Mouse (Mus musculus): ENCODE measurements around the gene Map2k5. TPM values are rescaled to one million over a fixed set of nuclear protein-coding genes. Genes with fewer than 3 reads are reported as not detected.

Gene Map2k5
- polyA plus RNA-seq, 1 experiment from 2014 or later: 22.8 TPM

DNA sequence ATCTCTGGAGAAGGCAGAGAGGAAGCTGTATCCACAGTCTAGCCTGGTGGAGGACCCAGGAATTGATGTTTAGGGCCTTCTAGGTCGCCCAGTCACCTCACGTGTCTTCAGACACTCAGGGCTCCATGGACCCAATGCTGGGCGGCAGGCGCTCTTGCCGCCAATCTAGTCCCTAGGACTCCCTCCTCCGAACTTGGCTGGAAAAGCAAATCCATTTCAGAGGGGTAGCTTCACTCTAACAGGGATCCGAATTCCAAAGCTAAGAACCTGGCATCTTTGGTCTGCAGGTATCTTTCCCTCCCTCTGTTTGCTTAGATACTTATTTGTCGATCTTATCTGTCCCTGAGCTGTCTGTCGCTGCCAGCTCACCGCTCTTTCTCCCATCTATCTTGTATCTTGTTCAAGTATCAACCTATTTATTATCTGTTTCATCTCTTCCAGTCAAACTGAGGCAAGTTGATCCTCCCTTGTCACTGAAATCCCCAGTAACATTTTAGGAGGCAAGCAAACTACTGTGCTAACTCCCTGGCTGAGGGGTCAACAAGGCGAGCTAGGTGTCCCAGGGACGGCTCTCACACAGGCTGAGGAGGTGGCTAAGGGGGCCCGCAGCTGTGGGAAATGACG is 229.8 kb downstream of the Map2k5 start:
- H3K36me3 ChIP-seq (ENCODE audit: control insufficient read depth, insufficient read depth, low read length): no peaks in the 10 kb centered on the region
- H3K4me1 ChIP-seq (ENCODE audit: control insufficient read depth, insufficient read depth, low read length): peaks cover 39% of the 10 kb centered on the region
- H3K27me3 ChIP-seq (replicated peaks; ENCODE audit: control insufficient read depth, insufficient read depth, low read length): peaks cover 100% of the 10 kb centered on the region
- 4% methylated on average over 14 of the region's 14 CpGs for WGBS
- no peak overlapping the region for H3K9ac ChIP-seq (ENCODE audit: low read depth, low read length)
- ATAC-seq: no peak
- no peak overlapping the region for H3K27ac ChIP-seq (ENCODE audit: low read length)
- H3K4me2 ChIP-seq (ENCODE audit: low read depth, low read length): no peak overlapping the region
- H3K9me3 ChIP-seq (ENCODE audit: control insufficient read depth, low read length): no peaks in the 10 kb centered on the region
- H3K4me3 ChIP-seq (ENCODE audit: low read length): no peak overlapping the region

DNA sequence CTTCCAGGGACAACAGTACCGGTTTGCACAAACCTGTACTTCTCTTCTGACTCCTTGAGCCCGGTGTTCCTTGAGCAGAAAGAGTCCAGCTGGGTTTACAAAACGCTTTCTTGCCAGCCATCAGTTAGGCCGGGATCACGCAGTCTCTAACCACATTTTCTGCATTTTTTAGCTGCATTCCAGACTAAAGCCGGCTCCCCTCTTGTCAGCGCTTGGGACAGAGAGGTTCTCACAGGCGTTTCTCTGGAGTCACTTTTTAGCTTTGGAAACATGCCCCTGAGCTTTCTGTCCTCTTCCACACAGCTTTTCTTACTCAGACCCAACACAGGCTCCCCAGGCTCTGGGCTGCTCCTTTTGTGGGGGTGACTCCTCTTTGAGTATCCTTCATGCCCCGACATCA is 230.4 kb downstream of the Map2k5 start:
- H3K4me2 ChIP-seq (ENCODE audit: low read depth, low read length): no peak overlapping the region
- no peak overlapping the region for H3K9ac ChIP-seq (ENCODE audit: low read depth, low read length)
- ATAC-seq: no peak
- H3K4me1 ChIP-seq (ENCODE audit: control insufficient read depth, insufficient read depth, low read length): peaks cover 42% of the 10 kb centered on the region
- H3K36me3 ChIP-seq (ENCODE audit: control insufficient read depth, insufficient read depth, low read length): no peaks in the 10 kb centered on the region
- WGBS: under 1% methylated on average over 9 of the region's 9 CpGs
- no peak overlapping the region for H3K27ac ChIP-seq (ENCODE audit: low read length)
- no peaks in the 10 kb centered on the region for H3K9me3 ChIP-seq (ENCODE audit: control insufficient read depth, low read length)
- peaks cover 100% of the 10 kb centered on the region for H3K27me3 ChIP-seq (replicated peaks; ENCODE audit: control insufficient read depth, insufficient read depth, low read length)
- peak overlapping the region; percentile 35; the same call in 1 of the 2 replicates for H3K4me3 ChIP-seq (ENCODE audit: low read length)

DNA sequence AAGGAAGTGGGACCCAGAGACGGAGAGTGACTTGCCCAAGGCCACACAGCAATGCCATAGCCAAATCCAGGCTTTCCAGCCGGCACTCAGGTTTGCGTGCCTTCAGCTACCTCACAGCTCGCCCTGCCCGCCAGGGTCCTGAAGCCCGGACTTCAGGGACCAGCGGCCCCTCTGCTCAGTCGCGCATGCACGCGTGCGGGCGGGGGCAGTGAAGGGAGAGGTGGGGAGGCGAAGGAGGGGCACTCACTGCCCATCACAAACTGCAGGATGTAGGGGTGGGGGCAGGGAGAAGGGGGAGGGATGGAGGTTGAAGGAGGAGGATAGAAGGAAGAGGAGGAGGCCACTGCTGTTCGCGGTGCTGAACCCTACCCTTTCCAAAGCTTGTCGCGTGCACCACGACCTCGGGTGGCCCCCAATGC is 230.8 kb downstream of the Map2k5 start:
- Histone ChIP-seq H3K4me1 (ENCODE audit: control insufficient read depth, insufficient read depth, low read length) (peaks cover 42% of the 10 kb centered on the region), H3K4me3 (ENCODE audit: low read length) (peak overlapping the region; percentile 35), H3K36me3 (ENCODE audit: control insufficient read depth, insufficient read depth, low read length) (no peaks in the 10 kb centered on the region), H3K9me3 (ENCODE audit: control insufficient read depth, low read length) (no peaks in the 10 kb centered on the region), H3K27me3 (replicated peaks; ENCODE audit: control insufficient read depth, insufficient read depth, low read length) (peaks cover 100% of the 10 kb centered on the region), H3K27ac (ENCODE audit: low read length) (no peak overlapping the region), H3K9ac (ENCODE audit: low read depth, low read length) (no peak overlapping the region), H3K4me2 (ENCODE audit: low read depth, low read length) (peak overlapping the region; percentile 33)
- 2% methylated on average over 20 of the region's 20 CpGs for WGBS
- no peak for ATAC-seq

- Histone ChIP-seq H3K9me3 (ENCODE audit: control insufficient read depth, low read length) (no peaks in the 10 kb centered on the region), H3K4me2 (ENCODE audit: low read depth, low read length) (peak overlapping the region; percentile 33), H3K4me1 (ENCODE audit: control insufficient read depth, insufficient read depth, low read length) (peaks cover 42% of the 10 kb centered on the region), H3K4me3 (ENCODE audit: low read length) (peak overlapping the region; percentile 35), H3K27me3 (replicated peaks; ENCODE audit: control insufficient read depth, insufficient read depth, low read length) (peaks cover 100% of the 10 kb centered on the region), H3K36me3 (ENCODE audit: control insufficient read depth, insufficient read depth, low read length) (no peaks in the 10 kb centered on the region), H3K9ac (ENCODE audit: low read depth, low read length) (no peak overlapping the region), H3K27ac (ENCODE audit: low read length) (no peak overlapping the region)
- ATAC-seq: no peak
- 2% methylated on average over 46 of the region's 46 CpGs for WGBS
These were observed 231.4 kb downstream of the Map2k5 start for GRCm38 (mm10) chr9:63146126-63146855.

DNA sequence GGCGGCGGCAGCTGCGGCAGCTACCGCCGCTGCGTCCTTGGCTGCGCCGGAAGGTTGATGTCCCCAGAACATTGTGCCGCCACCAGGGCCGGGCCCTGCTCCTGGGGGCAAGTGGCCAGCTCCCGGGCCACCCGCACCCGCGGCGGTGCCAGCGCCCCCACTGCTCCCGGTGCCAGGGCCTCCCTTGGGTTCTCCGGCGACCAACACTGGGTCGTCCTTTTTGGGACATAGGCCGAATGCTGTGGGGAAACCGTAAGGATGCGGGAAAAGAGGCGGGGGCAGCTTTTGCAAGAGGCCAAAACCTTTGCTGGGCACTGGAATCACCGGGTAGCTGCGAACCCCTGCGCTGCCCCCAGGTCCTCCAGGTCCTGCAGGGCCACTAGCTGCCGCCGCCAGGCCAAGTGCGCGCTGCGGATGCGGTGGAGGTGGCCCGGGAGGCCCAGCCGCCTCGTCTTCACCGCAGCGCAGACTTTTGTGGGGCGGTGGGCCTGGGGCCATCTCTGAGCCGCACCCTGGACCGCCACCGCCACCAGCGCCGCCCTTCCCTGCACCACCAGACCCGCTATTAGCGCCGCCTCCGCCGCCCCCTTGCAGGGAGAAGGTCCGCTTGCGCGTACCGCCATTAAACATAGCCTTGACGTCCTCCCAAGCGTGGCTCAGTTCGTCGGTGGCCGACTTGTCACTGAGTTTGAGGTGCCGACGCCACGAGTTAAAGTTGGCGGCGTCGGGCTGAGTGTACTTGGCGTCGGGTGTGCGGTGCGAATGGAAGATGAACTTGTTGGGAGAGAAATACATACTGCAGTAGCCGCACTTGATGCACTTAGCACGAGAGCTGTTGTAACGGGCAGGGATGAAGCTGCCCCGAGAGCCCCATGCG is 232.2 kb downstream of the Map2k5 start:
- H3K9ac ChIP-seq (ENCODE audit: low read depth, low read length): no peak overlapping the region
- peak overlapping the region; percentile 29 for H3K4me3 ChIP-seq (ENCODE audit: low read length)
- peak overlapping the region; percentile 32 for H3K4me2 ChIP-seq (ENCODE audit: low read depth, low read length)
- WGBS: under 1% methylated on average over 73 of the region's 73 CpGs
- no peak overlapping the region for H3K27ac ChIP-seq (ENCODE audit: low read length)
- H3K36me3 ChIP-seq (ENCODE audit: control insufficient read depth, insufficient read depth, low read length): no peaks in the 10 kb centered on the region
- peaks cover 98% of the 10 kb centered on the region for H3K27me3 ChIP-seq (replicated peaks; ENCODE audit: control insufficient read depth, insufficient read depth, low read length)
- peaks cover 42% of the 10 kb centered on the region for H3K4me1 ChIP-seq (ENCODE audit: control insufficient read depth, insufficient read depth, low read length)
- no peak for ATAC-seq
- no peaks in the 10 kb centered on the region for H3K9me3 ChIP-seq (ENCODE audit: control insufficient read depth, low read length)

GRCm38 (mm10) chr9:63144502-63145248 is 233.0 kb downstream of the Map2k5 start:
- peaks cover 98% of the 10 kb centered on the region for H3K27me3 ChIP-seq (replicated peaks; ENCODE audit: control insufficient read depth, insufficient read depth, low read length)
- no peaks in the 10 kb centered on the region for H3K9me3 ChIP-seq (ENCODE audit: control insufficient read depth, low read length)
- H3K4me1 ChIP-seq (ENCODE audit: control insufficient read depth, insufficient read depth, low read length): peaks cover 42% of the 10 kb centered on the region
- no peak overlapping the region for H3K27ac ChIP-seq (ENCODE audit: low read length)
- no peak for ATAC-seq
- H3K4me3 ChIP-seq (ENCODE audit: low read length): peak overlapping the region; percentile 29
- no peaks in the 10 kb centered on the region for H3K36me3 ChIP-seq (ENCODE audit: control insufficient read depth, insufficient read depth, low read length)
- 1% methylated on average over 80 of the region's 80 CpGs for WGBS
- H3K4me2 ChIP-seq (ENCODE audit: low read depth, low read length): peak overlapping the region; percentile 25; the same call in 1 of the 2 replicates
- H3K9ac ChIP-seq (ENCODE audit: low read depth, low read length): no peak overlapping the region

DNA sequence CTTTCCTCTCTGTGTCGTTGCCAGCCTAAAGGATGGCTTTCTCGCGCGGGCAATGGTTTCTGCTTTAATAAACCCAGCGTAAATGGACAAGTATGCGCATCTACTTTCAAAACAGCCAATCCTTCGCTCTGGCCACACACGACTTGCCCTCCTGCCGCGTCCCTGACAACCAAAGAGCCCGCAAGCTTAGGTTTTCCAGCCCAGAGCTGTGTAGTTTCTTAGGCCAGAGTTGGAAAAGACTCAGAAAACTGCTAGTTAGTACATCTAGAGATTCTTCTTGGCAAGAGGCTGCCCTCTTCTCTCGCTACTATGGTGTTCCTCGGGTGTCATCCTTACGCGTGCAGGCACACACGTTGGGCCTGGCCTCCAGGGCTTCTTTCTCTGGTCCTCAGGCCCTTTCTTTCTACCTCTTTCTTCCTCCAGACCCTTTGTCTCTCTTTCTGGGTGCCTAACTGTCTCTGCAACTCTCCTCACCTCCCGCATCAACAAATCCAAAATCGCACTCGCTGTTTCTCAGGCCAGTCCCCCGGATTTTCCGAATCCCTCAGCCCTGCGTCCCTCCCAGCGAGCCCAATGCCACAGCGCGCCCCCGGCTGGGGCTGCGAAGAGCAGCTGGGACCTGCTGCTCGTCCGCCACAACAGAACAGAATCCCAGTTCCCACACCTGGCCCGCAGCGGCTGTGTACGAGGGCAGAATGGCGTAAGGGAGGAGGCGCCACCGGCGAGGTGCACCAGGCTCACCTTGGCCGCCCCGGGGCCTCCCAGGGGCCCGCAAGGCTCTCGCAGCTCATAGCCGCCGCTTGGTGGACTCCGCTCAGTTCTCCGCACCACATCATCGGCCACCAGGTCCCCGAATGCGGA is 233.8 kb downstream of the Map2k5 start:
- Histone ChIP-seq H3K27ac (ENCODE audit: low read length) (no peak overlapping the region), H3K9me3 (ENCODE audit: control insufficient read depth, low read length) (no peaks in the 10 kb centered on the region), H3K4me1 (ENCODE audit: control insufficient read depth, insufficient read depth, low read length) (peaks cover 35% of the 10 kb centered on the region), H3K4me3 (ENCODE audit: low read length) (peak overlapping the region; percentile 29; the same call in 1 of the 2 replicates), H3K4me2 (ENCODE audit: low read depth, low read length) (no peak overlapping the region), H3K27me3 (replicated peaks; ENCODE audit: control insufficient read depth, insufficient read depth, low read length) (peaks cover 98% of the 10 kb centered on the region), H3K9ac (ENCODE audit: low read depth, low read length) (no peak overlapping the region), H3K36me3 (ENCODE audit: control insufficient read depth, insufficient read depth, low read length) (no peaks in the 10 kb centered on the region)
- 2% methylated on average over 47 of the region's 47 CpGs for WGBS
- ATAC-seq: no peak

DNA sequence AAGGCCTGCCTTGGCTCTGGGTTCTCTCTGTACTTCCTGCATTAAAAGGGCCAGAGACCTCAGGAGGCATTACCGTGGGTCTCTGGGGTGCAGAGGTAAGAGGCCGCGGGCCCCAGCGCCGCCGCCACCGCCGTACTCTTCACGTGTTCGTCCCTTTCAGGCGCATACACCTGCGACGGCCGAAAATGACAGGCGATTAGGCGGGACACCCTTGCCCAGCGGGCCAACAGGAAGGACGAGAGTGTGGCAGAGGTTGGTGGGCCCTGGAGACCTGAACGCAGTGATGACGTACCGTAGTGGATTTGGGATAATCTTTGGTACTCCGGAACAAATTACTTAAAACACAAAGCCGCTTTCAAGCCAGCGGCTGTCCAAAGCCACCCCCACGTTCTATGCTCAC is 234.5 kb downstream of the Map2k5 start:
- no peak for ATAC-seq
- under 1% methylated on average over 25 of the region's 25 CpGs for WGBS
- no peak overlapping the region for H3K4me3 ChIP-seq (ENCODE audit: low read length)

More for the DNA sequence above, 234.5 kb downstream of the Map2k5 start:
- no peak overlapping the region for H3K4me2 ChIP-seq (ENCODE audit: low read depth, low read length)
- H3K9ac ChIP-seq (ENCODE audit: low read depth, low read length): no peak overlapping the region
- H3K36me3 ChIP-seq (ENCODE audit: control insufficient read depth, insufficient read depth, low read length): no peaks in the 10 kb centered on the region
- H3K4me1 ChIP-seq (ENCODE audit: control insufficient read depth, insufficient read depth, low read length): peaks cover 30% of the 10 kb centered on the region
- H3K27me3 ChIP-seq (replicated peaks; ENCODE audit: control insufficient read depth, insufficient read depth, low read length): peaks cover 98% of the 10 kb centered on the region
- no peak overlapping the region for H3K27ac ChIP-seq (ENCODE audit: low read length)
- H3K9me3 ChIP-seq (ENCODE audit: control insufficient read depth, low read length): no peaks in the 10 kb centered on the region
